Mouse (Mus musculus) heart, postnatal 4 days (tissue): ENCODE data around the gene Col26a1. TPM values are rescaled to one million over a fixed set of nuclear protein-coding genes. Genes with fewer than 3 reads are reported as not detected.

Experiments used
- DNase-seq: peaks from one replicate; pipeline ENCODE4 v3.0.0; 2021
- total RNA-seq, 2 experiments: library from RNA; stranded (reverse); gene quantifications; 2 replicates each; pipeline ENCODE4 v1.2.3; 2021

Gene Col26a1
- 10 to 100 TPM; 10.7 to 11.4 TPM for total RNA-seq

- DNase-seq = peak; percentile 40
These were observed at the start of gene Col26a1 for GRCm38 (mm10) chr5:136882788-136883439. TSS of gene Col26a1 (minus strand) at chr5:136883209.

- no peak for DNase-seq
These were observed 48.9 kb upstream of the Col26a1 start for GRCm38 (mm10) chr5:136931896-136932295.

GRCm38 (mm10) chr5:136929073-136929472 lies 46.1 kb upstream of the Col26a1 start:
- DNase-seq = peak; percentile 92

GRCm38 (mm10) chr5:136923751-136924478 lies 40.9 kb upstream of the Col26a1 start:
- no peak for DNase-seq

- no peak for DNase-seq
These were observed 39.8 kb upstream of the Col26a1 start for GRCm38 (mm10) chr5:136922830-136923229.

GRCm38 (mm10) chr5:136919546-136920301 lies 36.7 kb upstream of the Col26a1 start:
- DNase-seq = no peak

- peak; percentile 64 for DNase-seq
These were observed 35.9 kb upstream of the Col26a1 start for GRCm38 (mm10) chr5:136918655-136919472.

- DNase-seq = no peak
These were observed 34.7 kb upstream of the Col26a1 start for GRCm38 (mm10) chr5:136917613-136918242.

- DNase-seq = no peak
These were observed 31.2 kb upstream of the Col26a1 start for GRCm38 (mm10) chr5:136914183-136914582.

GRCm38 (mm10) chr5:136907991-136908857 lies 25.2 kb upstream of the Col26a1 start, which contains the start of gene Ift22:
TSS of gene Ift22 (plus strand) at chr5:136908150.
- peak; percentile 94 for DNase-seq

GRCm38 (mm10) chr5:136907587-136907986 lies 24.6 kb upstream of the Col26a1 start:
- DNase-seq = no peak

- DNase-seq = peak; percentile 33
These were observed 22.6 kb upstream of the Col26a1 start for GRCm38 (mm10) chr5:136905630-136906029.

- no peak for DNase-seq
These were observed 21.6 kb upstream of the Col26a1 start for GRCm38 (mm10) chr5:136904621-136905020.

- DNase-seq = no peak
These were observed 12.5 kb upstream of the Col26a1 start for GRCm38 (mm10) chr5:136895529-136895963.

GRCm38 (mm10) chr5:136894840-136895528 lies 12.0 kb upstream of the Col26a1 start:
- no peak for DNase-seq

- DNase-seq = peak; percentile 40
These were observed 5.7 kb upstream of the Col26a1 start for GRCm38 (mm10) chr5:136888539-136889355.

GRCm38 (mm10) chr5:136886957-136887356 lies 3.9 kb upstream of the Col26a1 start:
- peak; percentile 44 for DNase-seq

- DNase-seq = peak; percentile 19
These were observed 788 bp downstream of the Col26a1 start for GRCm38 (mm10) chr5:136882055-136882787.
